Mouse (Mus musculus) layer of hippocampus, adult 18-20 months (tissue): ENCODE results near the gene Khsrp. TPM values are rescaled to one million over a fixed set of nuclear protein-coding genes. Genes with fewer than 3 reads are reported as not detected.

Experiments used
- DNase-seq, 2 experiments: peaks; one replicate each; pipeline ENCODE4 v3.0.0; 2022; ENCODE audit warnings: low spot score in 2 of 2
- total RNA-seq, 2 experiments: library from RNA; stranded (reverse); gene quantifications; 2 replicates each; pipeline ENCODE4 v1.2.3; 2021

The Khsrp gene
- total RNA-seq, 2 experiments from 2014 or later = 114 to 117 TPM

DNA sequence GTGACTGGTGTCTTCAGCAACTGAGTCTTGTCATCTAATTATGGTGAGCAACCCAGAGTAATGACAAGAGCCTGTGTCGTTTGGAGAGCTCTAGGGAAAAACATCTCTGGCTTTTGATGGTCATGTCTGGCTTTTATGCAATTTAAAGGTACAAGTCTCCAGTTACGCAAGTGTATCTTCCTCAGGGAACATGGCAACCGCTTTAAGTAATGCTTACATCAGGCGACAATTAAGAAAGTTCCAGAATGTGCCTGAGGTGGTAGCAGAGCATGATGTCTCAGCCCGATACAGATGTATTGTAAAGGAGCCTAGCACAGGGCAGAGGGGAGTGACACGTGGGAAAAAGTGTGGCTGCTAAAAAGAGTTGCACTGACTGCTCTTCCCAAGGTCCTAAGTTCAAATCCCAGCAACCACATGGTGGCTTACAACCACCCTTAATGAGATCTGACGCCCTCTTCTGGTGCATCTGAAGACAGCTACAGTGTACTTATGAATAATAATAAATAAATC, 42.3 kb downstream of the Khsrp start:
- no peak for DNase-seq

GRCm38 (mm10) chr17:56988441-56988840, 42.9 kb downstream of the Khsrp start:
- DNase-seq = no peak

DNA sequence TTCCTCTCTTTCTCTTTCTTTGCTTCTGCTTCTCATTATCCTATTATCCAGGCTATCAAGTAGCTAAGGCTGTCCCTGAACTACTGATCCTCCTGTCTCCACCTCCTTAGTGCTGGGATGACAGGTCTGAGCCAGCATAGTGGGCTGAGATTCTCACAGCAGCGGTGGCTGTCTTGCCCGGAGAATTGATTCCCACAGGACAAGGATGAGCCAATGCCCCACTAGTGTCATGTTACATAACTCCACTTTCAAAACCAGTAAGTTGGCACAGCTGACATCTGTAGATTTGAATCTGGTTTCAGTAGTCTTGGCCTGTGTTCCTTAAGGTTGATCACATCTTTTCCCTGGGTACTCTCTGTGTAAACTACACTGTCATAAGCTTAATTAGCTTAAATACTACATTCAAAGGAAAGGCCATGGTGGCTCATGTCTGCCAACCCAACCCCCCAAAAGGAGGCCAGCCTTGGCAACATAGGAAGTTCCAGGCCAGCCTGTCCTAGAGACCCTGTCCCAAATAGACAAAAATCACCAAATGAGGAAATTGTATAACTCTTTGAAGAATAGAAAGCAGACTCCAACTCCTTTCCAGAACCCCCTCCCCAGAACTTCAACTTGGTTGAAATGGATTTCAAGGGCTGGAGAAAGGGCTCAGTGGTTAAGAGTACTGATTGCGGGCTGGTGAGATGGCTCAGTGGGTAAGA, 45.1 kb downstream of the Khsrp start:
- DNase-seq = no peak

- no peak for DNase-seq
These were observed 45.7 kb downstream of the Khsrp start for GRCm38 (mm10) chr17:56985656-56986055.

DNA sequence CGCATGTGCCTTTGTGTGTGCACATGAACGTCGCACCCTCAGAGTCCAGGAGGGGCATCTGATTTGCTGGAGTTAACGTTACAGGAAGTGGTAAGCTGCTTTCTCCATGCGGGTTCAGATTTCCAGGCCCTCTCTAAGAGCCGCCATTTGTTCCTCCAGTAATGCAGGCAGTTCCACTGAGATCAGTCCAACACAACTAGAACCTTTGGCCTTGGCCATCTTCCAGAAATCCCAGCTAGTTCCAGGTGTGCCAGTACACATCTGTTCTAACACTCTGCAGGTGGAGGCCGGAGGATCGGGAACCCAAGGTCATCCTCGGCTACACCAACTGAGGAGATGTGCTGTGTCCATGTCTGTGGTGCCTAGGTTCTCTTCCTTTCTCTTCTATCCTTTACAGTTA, 46.4 kb downstream of the Khsrp start:
- no peak for DNase-seq

DNA sequence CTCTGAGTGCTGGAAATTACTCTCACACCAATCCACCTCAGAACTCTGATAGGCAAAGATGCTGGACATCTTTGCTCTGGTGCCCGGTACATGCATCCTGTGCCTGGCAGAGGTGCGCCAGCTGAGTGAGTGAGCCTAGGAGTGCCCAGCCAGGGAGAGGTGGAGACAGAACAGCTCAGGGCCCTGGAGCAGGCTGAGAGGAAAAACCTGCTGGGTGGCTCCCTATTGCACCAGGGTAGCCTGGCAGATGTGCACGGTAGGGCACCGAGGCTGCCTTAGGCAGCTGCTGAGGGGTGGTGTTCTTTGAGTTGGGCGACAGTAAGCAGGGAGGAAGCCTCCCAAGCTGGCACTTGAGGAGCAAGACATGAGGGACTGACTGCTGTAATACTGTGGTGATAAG, 49.3 kb downstream of the Khsrp start, which contains the start of gene Acer1:
Gene Acer1 (minus strand): TSS at position 114 of the 400 bp plus-strand sequence.
- no peak for DNase-seq

DNA sequence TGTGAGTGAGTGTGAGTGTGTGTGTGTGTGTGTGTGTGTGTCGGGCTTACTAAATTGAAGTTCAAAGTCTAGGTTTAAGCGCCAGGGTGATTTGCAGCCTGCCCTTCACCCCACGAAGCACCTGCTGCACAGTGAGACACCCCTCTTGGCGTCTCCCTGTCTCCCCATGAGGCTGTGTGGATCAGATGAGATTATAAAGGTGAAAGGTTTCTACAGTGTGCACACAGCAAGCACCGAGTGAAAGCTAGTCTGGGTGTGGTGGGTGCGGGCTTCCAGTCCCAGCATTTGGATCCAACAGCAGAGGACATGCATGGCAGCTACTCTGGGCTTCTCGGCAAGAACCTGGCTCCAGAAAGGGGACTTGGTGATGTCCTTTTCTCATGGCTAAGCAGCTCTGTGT, 50.3 kb downstream of the Khsrp start:
- DNase-seq = no peak

DNA sequence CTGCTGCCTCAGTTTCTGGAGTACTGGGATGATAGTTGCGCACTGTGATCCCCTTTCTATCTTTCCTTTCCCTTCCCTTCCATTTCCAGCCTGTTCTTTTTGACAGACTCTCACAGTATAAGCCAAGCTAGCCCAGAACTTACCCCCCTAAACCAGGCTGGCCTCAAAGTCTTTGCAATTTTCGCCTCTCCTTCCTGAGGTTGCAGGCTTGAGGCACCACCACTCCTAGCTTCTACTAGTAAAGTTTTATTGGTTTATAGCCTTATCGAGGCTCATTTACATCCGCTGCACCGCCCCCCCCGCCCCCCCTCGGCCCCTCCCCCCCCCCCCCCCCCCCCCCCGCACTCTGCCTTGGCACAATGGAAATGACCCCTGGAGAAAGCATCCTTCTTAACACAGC, 51.8 kb downstream of the Khsrp start:
- DNase-seq = no peak

DNA sequence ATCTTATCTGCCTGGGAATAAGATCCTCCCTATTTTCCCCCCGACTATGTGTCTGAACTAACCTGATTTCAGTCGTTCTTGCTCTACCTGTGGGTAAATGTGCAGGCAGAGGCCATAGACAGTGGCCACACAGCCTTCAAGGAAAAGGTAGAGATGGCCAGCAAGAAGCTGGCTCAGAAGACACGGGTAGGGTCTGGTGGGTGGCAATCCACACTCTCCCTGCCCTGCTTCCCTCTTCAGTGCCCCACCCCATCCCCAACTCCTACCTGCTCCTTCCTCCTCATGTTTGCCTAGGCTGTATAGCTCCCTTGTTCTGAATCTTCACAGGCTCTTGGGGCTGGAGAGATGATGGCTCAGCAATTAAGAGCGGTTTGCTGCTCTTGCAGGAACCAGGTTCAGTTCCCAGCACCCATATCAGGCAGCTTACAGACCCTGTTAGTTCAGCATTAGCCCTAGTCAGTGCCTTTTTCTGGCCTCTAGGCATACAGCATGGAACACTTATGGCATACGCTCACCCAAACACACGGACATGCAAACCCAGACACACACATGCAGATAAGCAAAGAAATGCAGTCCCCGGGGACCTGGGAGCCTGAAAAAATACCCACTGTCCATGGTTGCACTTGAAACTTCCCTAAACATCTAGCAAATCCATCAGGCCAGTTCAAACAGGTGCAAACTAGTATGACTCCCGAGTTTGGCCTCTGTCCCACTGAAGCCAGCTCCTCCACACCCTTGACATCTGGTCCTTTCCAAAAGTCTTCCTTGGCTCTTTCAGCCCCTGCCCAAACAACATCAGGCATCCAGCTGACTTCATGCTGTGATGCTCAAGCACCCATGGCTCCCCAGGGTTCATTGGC, 54.6 kb downstream of the Khsrp start:
- no peak for DNase-seq

- no peak for DNase-seq
These were observed 55.9 kb downstream of the Khsrp start for GRCm38 (mm10) chr17:56975391-56975790.

- no peak for DNase-seq
These were observed 56.5 kb downstream of the Khsrp start for GRCm38 (mm10) chr17:56974708-56975240.

DNA sequence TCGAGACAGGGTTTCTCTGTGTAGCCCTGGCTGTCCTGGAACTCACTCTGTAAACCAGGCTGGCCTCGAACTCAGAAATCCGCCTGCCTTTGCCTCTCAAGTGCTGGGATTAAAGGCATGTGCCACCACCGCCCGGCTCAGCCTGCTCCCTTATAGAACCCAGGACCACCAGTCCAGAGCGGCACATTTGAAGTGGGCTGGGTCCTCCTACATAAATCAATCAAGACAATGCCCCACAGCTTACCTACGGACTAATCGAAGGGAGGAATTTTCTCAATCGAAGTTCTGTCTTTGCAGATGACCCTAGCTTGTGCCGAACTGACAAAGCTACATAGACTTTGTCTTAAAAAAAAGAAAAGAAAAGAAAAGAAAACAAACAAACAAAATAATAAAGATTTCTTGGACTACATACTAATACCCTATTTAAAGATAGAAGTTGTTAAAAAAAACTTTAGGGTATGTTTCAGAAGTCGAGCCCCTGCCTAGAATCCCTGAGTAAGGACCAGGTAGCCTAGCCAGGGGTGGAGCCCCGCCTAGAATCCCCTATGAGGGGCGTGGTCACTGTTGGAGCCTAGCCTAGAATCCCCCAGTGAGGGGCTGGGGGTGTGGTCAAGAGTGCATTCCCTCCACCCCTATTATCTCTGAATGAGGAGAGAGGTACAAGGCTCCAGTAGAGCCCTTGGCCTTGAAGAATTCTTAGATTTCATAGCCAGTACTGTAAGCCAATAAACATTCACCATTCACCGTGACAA, 57.2 kb downstream of the Khsrp start:
- DNase-seq = no peak

Other genes with a start within 250 kb of the Khsrp start
- 1 to 10 TPM; 4.8 to 5.7 TPM for gene Rfx2, start 200.5 kb downstream of the Khsrp start, total RNA-seq
- not detected for gene Acsbg2, start 157.1 kb downstream of the Khsrp start, total RNA-seq
- gene 1700061G19Rik, start 156.0 kb downstream of the Khsrp start, total RNA-seq = under 1 TPM in 1 of 2 experiments, not detected in 1; 0.15 TPM
- gene Mllt1, start 96.1 kb downstream of the Khsrp start, total RNA-seq = 10 to 100 TPM; 96.2 to 98.2 TPM
- gene Acer1, start 49.4 kb downstream of the Khsrp start, total RNA-seq = not detected
- gene Clpp, start 41.2 kb downstream of the Khsrp start, total RNA-seq = 10 to 100 TPM; 68.6 to 75.6 TPM
- 10 to 100 TPM; 25.8 to 27.6 TPM for gene Alkbh7, start 34.2 kb downstream of the Khsrp start, total RNA-seq
- not detected for gene Pspn, start 31.5 kb downstream of the Khsrp start, total RNA-seq
- gene Gtf2f1, start 20.2 kb downstream of the Khsrp start, total RNA-seq = 10 to 100 TPM; 67.3 to 68.6 TPM
- under 1 TPM; 0.37 to 0.38 TPM for gene Gm17949, start 20.1 kb downstream of the Khsrp start, total RNA-seq
- not detected for gene Slc25a41, start 10.1 kb upstream of the Khsrp start, total RNA-seq
- gene Crb3, start 27.6 kb upstream of the Khsrp start, total RNA-seq = 1 to 10 TPM in 1 of 2 experiments, under 1 TPM in 1; 0.71 to 1.2 TPM
- 100 to 1,000 TPM; 374 to 393 TPM for gene Slc25a23, start 28.3 kb upstream of the Khsrp start, total RNA-seq
- 1 to 10 TPM; 1.1 to 1.4 TPM for gene Dennd1c, start 47.0 kb upstream of the Khsrp start, total RNA-seq
- gene Tubb4a, start 56.3 kb upstream of the Khsrp start, total RNA-seq = 100 to 1,000 TPM; 515 to 565 TPM
- gene Tnfsf9, start 73.8 kb upstream of the Khsrp start, total RNA-seq = 1 to 10 TPM; 1.0 to 1.2 TPM
- under 1 TPM in 1 of 2 experiments, not detected in 1; 0.40 TPM for gene Cd70, start 118.3 kb upstream of the Khsrp start, total RNA-seq
- gene Tnfsf14, start 162.7 kb upstream of the Khsrp start, total RNA-seq = not detected
- gene C3, start 196.6 kb upstream of the Khsrp start, total RNA-seq = 1 to 10 TPM; 1.9 to 2.5 TPM
- 10 to 100 TPM; 26.7 to 27.1 TPM for gene Gpr108, start 216.9 kb upstream of the Khsrp start, total RNA-seq
- gene Trip10, start 217.9 kb upstream of the Khsrp start, total RNA-seq = 1 to 10 TPM; 7.5 to 9.9 TPM
- gene Vav1, start 247.6 kb upstream of the Khsrp start, total RNA-seq = 1 to 10 TPM; 3.9 to 4.2 TPM